Mouse (Mus musculus) midbrain, embryonic 11.5 days (tissue): ENCODE results near the gene Rnase4. TPM values are rescaled to one million over a fixed set of nuclear protein-coding genes. Genes with fewer than 3 reads are reported as not detected.

Experiments used
- ATAC-seq: fragments of 200-750 bp; cut with Nextera tagmentation; 2 replicates; pipeline ENCODE4 v1.8.0; 2017; ENCODE audit warnings: moderate TSS enrichment, moderate library complexity; ENCODE audit not compliant: low FRiP score
- DNase-seq: peaks from one replicate; pipeline ENCODE4 v3.0.0; 2015; ENCODE audit warnings: low spot score; ENCODE audit errors: missing footprints
- H3K27ac ChIP-seq: fragments of 300-500 bp; sonication (generic); 2 replicates; pipeline ENCODE4 v1.5.1; 2014; ENCODE audit warnings: low read depth, low read length
- H3K27me3 ChIP-seq: fragments of 300-500 bp; sonication (generic); 2 replicates; pipeline ENCODE4 v1.6.1; 2014; ENCODE audit warnings: mild to moderate bottlenecking, low read length, moderate library complexity, mixed read lengths; ENCODE audit not compliant: control insufficient read depth, insufficient read depth
- H3K36me3 ChIP-seq: fragments of 300-500 bp; sonication (generic); 2 replicates; pipeline ENCODE4 v1.6.1; 2014; ENCODE audit warnings: mild to moderate bottlenecking, low read length, moderate library complexity, mixed read lengths; ENCODE audit not compliant: control insufficient read depth, insufficient read depth
- H3K4me1 ChIP-seq: fragments of 300-500 bp; sonication (generic); 2 replicates; pipeline ENCODE4 v1.6.1; 2014; ENCODE audit warnings: low read length; ENCODE audit not compliant: control insufficient read depth, insufficient read depth
- H3K4me2 ChIP-seq: fragments of 300-500 bp; sonication (generic); 2 replicates; pipeline ENCODE4 v1.6.1; 2014; ENCODE audit warnings: mild to moderate bottlenecking, moderate library complexity
- H3K4me3 ChIP-seq: fragments of 300-500 bp; sonication (generic); 2 replicates; pipeline ENCODE4 v1.5.1; 2014; ENCODE audit warnings: low read depth, low read length
- H3K9ac ChIP-seq: fragments of 300-500 bp; sonication (generic); 2 replicates; pipeline ENCODE4 v1.6.1; 2014; ENCODE audit warnings: low read length
- H3K9me3 ChIP-seq: fragments of 300-500 bp; sonication (generic); 2 replicates; pipeline ENCODE4 v1.6.1; 2016; ENCODE audit warnings: low read length; ENCODE audit not compliant: control insufficient read depth
- WGBS: fragments of 180-500 bp; shearing (Covaris S2); extraction: QIAGEN DNeasy Blood & Tissue Kit; methylation state at CpG from one replicate; pipeline ENCODE4 v1.1.7; 2014; 5-methylcytosine and 5-hydroxymethylcytosine counted together
- polyA plus RNA-seq: library from polyadenylated mRNA; unstranded; fragments of >200 nt; fragmentation: Nextera tagmentation; extraction: Ambion mirVana; gene quantifications from 2 replicates; pipeline ENCODE4 v1.2.1, GENCODE M21; 2014

Rnase4 gene
- polyA plus RNA-seq, 1 experiment from 2014 or later, result 12.3 TPM

DNA sequence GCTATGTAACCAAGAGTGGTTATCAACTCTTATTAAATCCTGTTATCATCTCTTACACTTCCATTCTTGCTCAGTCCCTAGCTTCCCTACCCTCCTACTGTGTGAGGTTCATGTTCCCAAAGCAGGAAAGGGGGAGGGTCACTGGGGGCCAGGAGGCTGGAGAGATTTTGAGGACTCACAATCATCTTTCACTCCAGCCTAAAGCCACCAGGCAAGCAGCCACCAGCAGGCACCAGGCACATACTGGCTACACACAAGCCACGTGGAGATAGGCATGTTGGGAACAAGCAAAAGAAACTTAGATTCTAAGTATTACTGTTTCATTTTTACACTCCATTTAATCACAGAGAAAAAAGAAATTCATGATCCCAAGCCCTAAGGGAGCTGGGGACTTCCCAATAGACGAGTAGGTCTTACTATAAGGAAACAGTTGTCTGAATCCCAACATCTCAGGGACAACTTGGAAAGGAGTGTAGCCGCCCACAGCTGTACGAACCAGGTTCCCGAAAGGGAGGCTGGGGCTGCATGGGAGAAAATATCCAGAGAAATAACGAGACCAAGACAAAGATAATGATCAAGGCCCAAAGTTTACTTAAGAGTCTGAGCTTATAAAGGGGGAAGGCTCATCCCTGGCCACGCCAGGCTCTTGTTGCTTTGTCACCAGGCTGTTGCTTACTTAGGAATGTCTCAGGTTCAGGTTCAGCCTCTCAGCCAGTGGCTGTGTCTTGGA, 40.4 kb downstream of the Rnase4 start:
- Histone ChIP-seq H3K4me2 (no peak overlapping the region), H3K27ac (no peak overlapping the region), H3K9ac (no peak overlapping the region), H3K4me1 (no peaks in the 10 kb centered on the region), H3K4me3 (no peak overlapping the region), H3K27me3 (no peaks in the 10 kb centered on the region), H3K36me3 (no peaks in the 10 kb centered on the region), H3K9me3 (no peaks in the 10 kb centered on the region)
- no peak for ATAC-seq
- WGBS, result 84% methylated on average over 7 of the region's 7 CpGs
- DNase-seq, result no peak

DNA sequence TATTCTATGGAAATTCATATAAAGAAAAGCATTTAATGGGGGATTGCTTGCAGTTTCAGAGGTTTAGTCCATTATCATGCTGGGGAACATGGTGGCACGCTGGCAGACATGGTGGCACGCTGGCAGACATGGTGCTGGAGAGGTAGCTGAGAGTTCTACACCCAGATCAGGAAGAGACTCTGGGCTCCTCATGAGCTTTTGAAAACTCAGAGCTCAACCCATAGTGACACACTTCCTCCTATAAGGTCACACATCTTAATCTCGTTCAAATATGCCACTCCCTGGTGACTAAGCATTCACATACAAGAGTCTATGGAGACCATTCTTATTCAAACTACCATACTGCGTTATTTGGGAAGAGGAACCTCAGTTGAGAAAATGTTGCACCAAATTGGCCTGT, 41.5 kb downstream of the Rnase4 start:
- ATAC-seq, result no peak

DNA sequence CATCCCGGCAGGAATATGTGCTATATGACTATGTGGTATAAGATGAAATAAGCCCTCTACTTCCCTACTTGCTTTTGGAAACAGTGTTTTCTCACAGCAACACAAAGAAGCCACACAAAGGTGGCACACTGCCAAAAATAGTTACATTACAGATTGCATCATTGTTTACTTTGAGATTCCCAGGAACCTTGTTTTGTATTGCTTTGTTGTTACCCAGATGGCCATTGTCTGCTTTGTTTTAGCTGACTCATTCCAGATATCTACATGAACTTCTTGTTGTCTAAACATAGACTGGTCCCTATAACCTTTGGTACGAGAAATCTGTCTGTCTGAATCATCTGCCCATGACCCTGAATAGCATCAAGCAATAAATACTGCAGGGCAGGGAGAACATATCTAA, 49.5 kb downstream of the Rnase4 start:
- DNase-seq (no peak), ATAC-seq (no peak)
- H3K9me3 ChIP-seq, result no peaks in the 10 kb centered on the region
- no peak overlapping the region for H3K27ac ChIP-seq
- no peak overlapping the region for H3K4me3 ChIP-seq
- H3K4me2 ChIP-seq, result no peak overlapping the region
- no peaks in the 10 kb centered on the region for H3K27me3 ChIP-seq
- no peak overlapping the region for H3K9ac ChIP-seq
- no peaks in the 10 kb centered on the region for H3K4me1 ChIP-seq
- 92% methylated on average over 2 of the region's 2 CpGs for WGBS
- H3K36me3 ChIP-seq, result no peaks in the 10 kb centered on the region

More for the DNA sequence above, 41.5 kb downstream of the Rnase4 start:
- no peak overlapping the region for H3K4me3 ChIP-seq
- H3K4me1 ChIP-seq, result no peaks in the 10 kb centered on the region
- WGBS, result 83% methylated on average over 4 of the region's 4 CpGs
- H3K9me3 ChIP-seq, result no peaks in the 10 kb centered on the region
- no peaks in the 10 kb centered on the region for H3K27me3 ChIP-seq
- H3K4me2 ChIP-seq, result no peak overlapping the region
- H3K36me3 ChIP-seq, result no peaks in the 10 kb centered on the region
- no peak overlapping the region for H3K9ac ChIP-seq
- no peak overlapping the region for H3K27ac ChIP-seq
- no peak for DNase-seq

DNA sequence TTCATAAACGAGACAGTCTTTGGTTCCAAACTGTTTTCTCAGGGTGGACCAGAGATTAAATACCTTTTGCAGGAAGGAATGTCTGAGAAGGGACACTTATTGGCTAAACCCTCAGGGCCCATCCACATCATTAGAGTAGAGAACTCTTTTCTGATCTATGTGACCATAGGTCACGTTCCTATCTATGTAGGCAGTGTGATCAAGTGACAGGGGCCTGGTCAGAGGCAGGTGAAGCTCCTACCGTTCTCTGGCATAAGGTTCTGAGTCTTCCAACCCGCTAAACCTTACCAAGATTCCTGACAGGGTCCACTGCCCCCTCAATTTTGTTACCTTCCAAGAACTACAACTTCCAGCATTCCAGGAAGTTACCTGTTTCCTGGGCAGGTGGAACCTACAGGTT, 51.2 kb downstream of the Rnase4 start:
- Histone ChIP-seq H3K27ac (no peak overlapping the region), H3K9me3 (no peaks in the 10 kb centered on the region), H3K9ac (no peak overlapping the region), H3K4me1 (peaks cover 2% of the 10 kb centered on the region; the same call in 1 of the 2 replicates), H3K4me2 (no peak overlapping the region), H3K4me3 (no peak overlapping the region), H3K27me3 (no peaks in the 10 kb centered on the region), H3K36me3 (no peaks in the 10 kb centered on the region)
- DNase-seq (no peak), ATAC-seq (no peak)
- WGBS, result 87% methylated on average over 4 of the region's 4 CpGs

DNA sequence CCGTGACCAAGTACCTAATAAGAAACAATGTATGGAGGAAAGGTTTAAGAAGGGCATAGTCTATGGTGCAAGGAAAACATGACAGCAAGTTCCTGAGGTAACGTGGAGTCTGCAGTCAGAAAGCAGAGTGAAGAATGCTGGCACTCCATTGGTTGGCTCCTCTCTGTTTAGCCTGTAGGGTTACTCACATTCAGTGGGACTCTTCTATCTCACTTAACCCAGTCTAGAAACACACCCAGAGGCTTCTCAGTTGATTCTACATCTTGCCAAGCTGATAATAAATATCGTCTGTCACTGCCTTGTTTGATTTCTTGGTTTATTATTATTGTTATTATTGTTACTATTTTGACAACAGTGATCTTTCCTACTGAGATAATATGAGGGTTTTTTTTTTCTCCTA, 51.7 kb downstream of the Rnase4 start:
- Histone ChIP-seq H3K4me2 (no peak overlapping the region), H3K36me3 (no peaks in the 10 kb centered on the region), H3K4me3 (no peak overlapping the region), H3K27me3 (no peaks in the 10 kb centered on the region), H3K9me3 (no peaks in the 10 kb centered on the region), H3K4me1 (peaks cover 2% of the 10 kb centered on the region; the same call in 1 of the 2 replicates), H3K9ac (no peak overlapping the region), H3K27ac (no peak overlapping the region)
- DNase-seq (no peak), ATAC-seq (no peak)
- 84% methylated on average over 3 of the region's 3 CpGs for WGBS

DNA sequence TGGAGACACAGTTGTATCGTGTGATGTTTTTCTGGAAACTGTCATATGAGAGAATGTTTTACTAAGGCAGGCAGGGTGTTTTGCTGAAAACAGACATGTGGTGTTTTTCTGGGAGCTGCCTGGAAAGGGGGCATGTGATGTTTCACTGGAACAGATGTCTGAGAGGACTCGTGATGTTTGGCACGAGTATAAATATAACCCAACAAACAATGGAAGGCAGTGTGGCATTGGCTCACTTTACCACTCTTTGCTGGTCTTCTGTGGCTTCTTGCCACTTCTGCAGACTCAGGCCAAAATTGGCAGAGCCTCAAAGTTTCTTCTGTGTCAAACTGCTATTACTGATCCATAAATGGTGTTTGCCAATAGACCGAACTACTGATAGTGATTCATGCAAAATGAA, 52.4 kb downstream of the Rnase4 start:
- H3K27ac ChIP-seq, result no peak overlapping the region
- ATAC-seq, result no peak
- H3K9ac ChIP-seq, result no peak overlapping the region
- H3K27me3 ChIP-seq, result no peaks in the 10 kb centered on the region
- 91% methylated on average over 4 of the region's 4 CpGs for WGBS
- H3K4me1 ChIP-seq, result peaks cover 2% of the 10 kb centered on the region; the same call in 1 of the 2 replicates
- no peak for DNase-seq
- no peak overlapping the region for H3K4me2 ChIP-seq
- H3K9me3 ChIP-seq, result no peaks in the 10 kb centered on the region
- no peak overlapping the region for H3K4me3 ChIP-seq
- no peaks in the 10 kb centered on the region for H3K36me3 ChIP-seq

DNA sequence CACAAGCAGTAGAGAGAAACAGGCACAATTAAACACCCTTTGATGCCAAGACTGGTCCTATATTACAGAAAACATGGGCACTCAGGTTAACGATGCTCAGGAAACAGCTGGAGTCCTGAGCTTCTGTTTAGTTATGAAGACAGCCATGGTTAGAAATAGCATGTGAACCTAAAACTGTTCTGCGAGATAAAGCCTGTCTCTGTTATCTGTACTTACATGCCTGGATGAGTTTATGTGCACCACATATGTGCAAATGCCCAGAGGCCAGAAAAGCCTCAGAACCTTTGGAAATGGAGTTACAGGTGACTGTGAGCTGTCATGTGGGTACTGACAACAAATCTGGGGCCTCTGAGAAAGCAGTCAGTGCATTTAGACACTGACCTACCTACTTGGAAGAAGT, 53.1 kb downstream of the Rnase4 start:
- no peak overlapping the region for H3K4me2 ChIP-seq
- H3K4me3 ChIP-seq, result no peak overlapping the region
- DNase-seq (no peak), ATAC-seq (no peak)
- 90% methylated on average over 2 of the region's 2 CpGs for WGBS
- no peak overlapping the region for H3K27ac ChIP-seq
- H3K4me1 ChIP-seq, result peaks cover 2% of the 10 kb centered on the region; the same call in 1 of the 2 replicates
- no peak overlapping the region for H3K9ac ChIP-seq
- no peaks in the 10 kb centered on the region for H3K36me3 ChIP-seq
- no peaks in the 10 kb centered on the region for H3K27me3 ChIP-seq
- no peaks in the 10 kb centered on the region for H3K9me3 ChIP-seq

DNA sequence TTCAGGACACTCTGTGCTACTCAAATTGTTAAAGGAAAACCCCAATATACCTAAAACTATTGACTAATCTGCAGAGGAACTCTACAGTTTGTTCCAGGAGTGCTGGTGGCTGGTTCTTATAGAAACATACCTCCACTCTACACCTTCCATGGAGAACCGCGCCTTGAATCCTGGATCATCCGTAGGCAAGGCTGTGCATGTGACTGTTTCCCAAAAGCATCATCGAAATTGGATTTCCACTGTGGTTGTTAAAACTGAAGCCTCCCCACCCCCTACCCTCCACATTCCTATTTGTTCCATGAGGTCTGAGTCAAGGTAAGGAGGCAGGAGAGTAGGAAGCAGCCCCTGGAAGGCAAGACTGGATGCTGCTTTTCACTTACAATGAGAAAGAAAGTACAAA, 53.6 kb downstream of the Rnase4 start:
- Histone ChIP-seq H3K4me2 (no peak overlapping the region), H3K4me1 (peaks cover 2% of the 10 kb centered on the region; the same call in 1 of the 2 replicates), H3K36me3 (no peaks in the 10 kb centered on the region), H3K27me3 (no peaks in the 10 kb centered on the region), H3K9me3 (no peaks in the 10 kb centered on the region), H3K4me3 (no peak overlapping the region), H3K27ac (no peak overlapping the region), H3K9ac (no peak overlapping the region)
- WGBS, result 90% methylated on average over 4 of the region's 4 CpGs
- DNase-seq (no peak), ATAC-seq (no peak)

DNA sequence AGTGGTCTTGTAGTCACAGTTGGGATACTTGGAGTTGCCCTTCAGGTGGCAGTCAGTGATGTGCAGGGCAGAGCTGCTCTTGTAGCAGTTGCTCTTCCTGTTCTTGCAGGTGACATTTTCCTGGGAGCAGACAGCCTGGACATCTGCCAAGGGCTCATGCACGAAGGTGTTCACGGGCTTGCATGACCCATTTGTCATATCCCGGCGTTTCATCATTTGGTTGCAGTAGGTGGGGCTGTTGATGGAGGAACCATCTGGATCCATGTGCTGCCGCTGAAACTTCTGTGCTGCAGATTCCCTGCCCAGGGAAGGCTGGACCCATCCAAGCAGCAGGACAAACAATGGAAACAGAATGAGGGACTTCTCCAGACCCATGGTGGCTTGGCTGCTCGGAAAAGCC, 54.6 kb downstream of the Rnase4 start:
- Histone ChIP-seq H3K4me2 (no peak overlapping the region), H3K4me1 (peaks cover 2% of the 10 kb centered on the region; the same call in 1 of the 2 replicates), H3K4me3 (no peak overlapping the region), H3K27ac (no peak overlapping the region), H3K9ac (no peak overlapping the region), H3K36me3 (no peaks in the 10 kb centered on the region), H3K27me3 (no peaks in the 10 kb centered on the region), H3K9me3 (no peaks in the 10 kb centered on the region)
- DNase-seq (no peak), ATAC-seq (no peak)
- WGBS, result 89% methylated on average over 6 of the region's 6 CpGs
